Mouse (Mus musculus): ENCODE results near the gene Ccdc88c.

DNA sequence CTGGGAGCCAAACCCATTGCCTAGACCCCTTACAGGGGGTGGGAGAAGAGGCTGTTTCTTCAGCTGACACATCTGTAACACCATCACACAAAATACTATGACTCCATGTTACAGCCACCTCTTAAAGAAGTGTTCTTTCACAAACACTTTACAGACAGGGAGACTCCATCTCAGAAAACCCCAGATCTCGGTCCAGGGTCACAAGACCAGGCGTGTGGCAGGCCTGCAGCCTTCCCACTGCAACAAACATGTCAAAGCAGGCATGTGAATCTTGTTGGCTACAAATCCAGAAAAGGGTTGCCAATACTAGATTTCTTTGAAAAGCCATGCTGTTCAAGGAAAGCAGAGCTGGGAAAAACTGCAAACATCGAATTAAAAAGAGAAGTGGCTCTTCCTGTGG, 87.5 kb downstream of the Ccdc88c start:
- TF ChIP-seq CTCF (IDR thresholded peaks at IDR 0.05; ENCODE audit: low read depth) (no peak), EP300 (optimal IDR thresholded peaks at IDR 0.05) (no peak)

Data from stomach, postnatal 0 days (tissue).